Mouse (Mus musculus) testis, adult 2 months (tissue): ENCODE results near the gene Spc24.

Source experiments
- CTCF ChIP-seq: fragments of 200-500 bp; IDR thresholded peaks from 2 replicates; pipeline ENCODE4 v1.5.1; 2012; ENCODE audit warnings: low read depth, mild to moderate bottlenecking, inconsistent platforms, low read length, moderate library complexity; ENCODE audit not compliant: control insufficient read depth, insufficient read depth, insufficient replicate concordance
- POLR2A ChIP-seq: fragments of 200-500 bp; IDR thresholded peaks from 2 replicates; pipeline ENCODE4 v1.6.1; 2012; ENCODE audit warnings: low read depth, mild to moderate bottlenecking, inconsistent platforms, low read length, moderate library complexity; ENCODE audit not compliant: control insufficient read depth

DNA sequence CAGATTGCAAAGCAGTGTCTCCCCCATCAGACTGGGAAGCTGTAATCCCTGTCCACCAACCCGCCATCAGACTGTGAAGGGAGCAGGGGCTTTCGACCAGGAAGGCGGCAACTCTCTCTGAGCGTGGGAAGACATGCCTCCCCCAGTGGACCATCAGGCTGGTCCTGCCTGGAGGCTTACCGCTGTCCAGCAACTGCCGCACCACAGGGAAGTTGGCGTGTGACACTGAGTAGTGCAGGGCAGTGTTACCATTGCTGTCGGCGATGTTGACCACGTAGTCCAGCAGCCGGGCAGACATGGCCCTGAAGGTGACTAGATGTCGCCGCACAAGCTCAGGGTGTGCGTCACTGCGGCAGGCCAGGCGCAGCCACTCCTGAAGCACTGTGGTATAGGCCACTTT lies 14.2 kb upstream of the Spc24 start:
- TF ChIP-seq CTCF (no peak), POLR2A (no peak)
